ENCODE assay signal across 16 mouse cellular contexts in genomic region chr2:129420897-129421561, GRCm38 (mm10). TPM values are rescaled to one million over a fixed set of nuclear protein-coding genes. Genes with fewer than 3 reads are reported as not detected.
DNase-seq lines count a peak whose midpoint lies in the region; ATAC-seq and TF ChIP-seq lines count a peak whose summit lies in the region.
"Had no signal": no experiment of that assay in that cellular context is flagged by ENCODE, and none has a peak within 500 bp of the region (broad histone marks: within the 10 kb centered on the region; RNA-seq: fewer than 3 reads in every experiment).

No protein-coding gene starts in this region.

- H3K9me3 ChIP-seq in MEL (replicated peaks; ENCODE audit: insufficient read depth, low read length) = no peaks in the 10 kb centered on the region
- H3K9me3 ChIP-seq in liver, embryonic 13.5 days (replicated peaks) = no peaks in the 10 kb centered on the region

- DNase-seq in heart, adult 11 months = peak; percentile 92
- no peak for DNase-seq in heart, postnatal 36 days
- peak; percentile 91 for DNase-seq in MEL (ENCODE audit: low read depth, low spot score)
- DNase-seq in cerebellum, adult 9-11 months = peak; percentile 71
- peak; percentile 22 for DNase-seq in liver, embryonic 13.5 days
- no peak for DNase-seq in frontal cortex, postnatal 14 days (ENCODE audit: low spot score in 2 of 2)
- no peak for DNase-seq in left cerebral cortex, postnatal 36 days (ENCODE audit: low spot score in 2 of 2)
- DNase-seq in adrenal gland, postnatal 25 days = no peak
- DNase-seq: adrenal gland, postnatal 36 days; kidney, adult 9 months; lung, embryonic 14.5 days; thymus, postnatal 14 days had no signal

- peaks cover 0 to 11% of the 10 kb centered on the region in 2 experiments; a peak in 3 of 4 replicates for H3K4me1 ChIP-seq in MEL (ENCODE audit: control insufficient read depth in 1 of 2, insufficient read depth in 2 of 2, low read length in 2 of 2)
- H3K4me1 ChIP-seq in liver, embryonic 13.5 days (replicated peaks) = peaks cover 3% of the 10 kb centered on the region; the same call in 1 of the 2 replicates

- no peaks in the 10 kb centered on the region for H3K79me2 ChIP-seq in MEL (ENCODE audit: control insufficient read depth, insufficient read depth, low read length, poor library complexity)

- peak; percentile 87 to 89 for TF ChIP-seq EP300 in MEL (IDR thresholded peaks at IDR 0.05; ENCODE audit: low read depth in 1 of 2, low read length in 2 of 2)

- peak; percentile 86 for ATAC-seq in liver, embryonic 13.5 days (ENCODE audit: low read depth)
- ATAC-seq: hindbrain, postnatal 0 days had no signal

- H3K36me3 ChIP-seq in MEL (ENCODE audit: control insufficient read depth in 1 of 2, insufficient read depth in 2 of 2, low read length in 2 of 2) = peaks cover 0 to 10% of the 10 kb centered on the region in 2 experiments; a peak in 2 of 4 replicates
- H3K36me3 ChIP-seq in liver, embryonic 13.5 days = no peaks in the 10 kb centered on the region

- no peak overlapping the region for H3K4me3 ChIP-seq in MEL (ENCODE audit: control insufficient read depth in 1 of 2, insufficient read depth in 1 of 2, low read depth in 2 of 2, low read length in 2 of 2)
- no peak overlapping the region for H3K4me3 ChIP-seq in liver, embryonic 13.5 days (replicated peaks)
- H3K4me3 ChIP-seq: erythroblast, embryonic 14.5 days; myocyte had no signal

- no peak for TF ChIP-seq POLR2A in MEL (IDR thresholded peaks at IDR 0.05; ENCODE audit: control insufficient read depth in 1 of 2, insufficient read depth in 1 of 2, low read depth in 1 of 2, low read length in 2 of 2, poor library complexity in 1 of 2)

- H3K9ac ChIP-seq in MEL (ENCODE audit: control insufficient read depth, low read depth, low read length, poor library complexity, severe bottlenecking) = no peak overlapping the region
- H3K9ac ChIP-seq in liver, embryonic 13.5 days = no peak overlapping the region
- H3K9ac ChIP-seq: lung, embryonic 14.5 days had no signal

- TF ChIP-seq CTCF in MEL (IDR thresholded peaks at IDR 0.05 in 2 of 3, conservative IDR thresholded peaks at IDR 0.05 in 1 of 3; ENCODE audit: control insufficient read depth in 1 of 3, insufficient read depth in 1 of 3, low read depth in 2 of 3, low read length in 3 of 3, poor library complexity in 1 of 3, severe bottlenecking in 1 of 3) = no peak

- no peak for TF ChIP-seq RAD21 in MEL (IDR thresholded peaks at IDR 0.05; ENCODE audit: low read depth, low read length)

- H3K27me3 ChIP-seq in MEL (ENCODE audit: control insufficient read depth in 1 of 2, insufficient read depth in 2 of 2, low read length in 2 of 2) = no peaks in the 10 kb centered on the region; a peak in 1 of 4 replicates
- H3K27me3 ChIP-seq in liver, embryonic 13.5 days = no peaks in the 10 kb centered on the region

- 28% methylated on average over 10 of the region's 10 CpGs for WGBS in liver, embryonic 13.5 days (ENCODE audit: insufficient replicate concordance)

- intact Hi-C loops in heart, postnatal 36 days (cut with DNase I) = no loop called here
- intact Hi-C loops in left cerebral cortex, postnatal 36 days (cut with DNase I) = no loop called here

- no peak overlapping the region for H3K4me2 ChIP-seq in liver, embryonic 13.5 days
- H3K4me2 ChIP-seq: lung, embryonic 14.5 days had no signal

- H3K27ac ChIP-seq in MEL (ENCODE audit: control insufficient read depth, low read depth, low read length) = peak overlapping the region; percentile 72
- H3K27ac ChIP-seq in liver, embryonic 13.5 days = no peak overlapping the region
- H3K27ac ChIP-seq: hindbrain, postnatal 0 days had no signal

TF ChIP-seq in MEL, 35 proteins besides CTCF, POLR2A, EP300 and RAD21:
- TF ChIP-seq TCF12 (IDR thresholded peaks at IDR 0.05; ENCODE audit: low read depth, low read length) = peak; percentile 87
- TF ChIP-seq POLR2AphosphoS2 (IDR thresholded peaks at IDR 0.05; ENCODE audit: low read length) = no peak
- peak; percentile 69 for TF ChIP-seq RCOR1 (IDR thresholded peaks at IDR 0.05; ENCODE audit: low read depth, low read length)
- TF ChIP-seq CHD1 (IDR thresholded peaks at IDR 0.05; ENCODE audit: low read depth, low read length) = no peak
- TF ChIP-seq MAFK (IDR thresholded peaks at IDR 0.05; ENCODE audit: borderline replicate concordance, low read depth, low read length) = peak; percentile 77; the same call in 1 of the 2 replicates
- TF ChIP-seq SIN3A (IDR thresholded peaks at IDR 0.05; ENCODE audit: low read length) = peak; percentile 38
- TF ChIP-seq TAL1 (IDR thresholded peaks at IDR 0.05; ENCODE audit: low read length) = peak; percentile 90
- no peak for TF ChIP-seq ZMIZ1 (IDR thresholded peaks at IDR 0.05; ENCODE audit: low read depth, low read length)
- TF ChIP-seq ZC3H11A (IDR thresholded peaks at IDR 0.05; ENCODE audit: low read depth, low read length) = no peak
- TF ChIP-seq ETS1 (IDR thresholded peaks at IDR 0.05; ENCODE audit: low read depth, low read length) = peak; percentile 80
- peak; percentile 59 for TF ChIP-seq CHD2 (IDR thresholded peaks at IDR 0.05; ENCODE audit: low read length)
- TF ChIP-seq HCFC1 (IDR thresholded peaks at IDR 0.05; ENCODE audit: low read depth, low read length) = 0 out of 2 replicates have a peak, but pooled peaks have one; percentile 24
- TF ChIP-seq MAZ (IDR thresholded peaks at IDR 0.05; ENCODE audit: low read depth, low read length) = 0 out of 2 replicates have a peak, but pooled peaks have one; percentile 72
- TF ChIP-seq MYB (IDR thresholded peaks at IDR 0.05; ENCODE audit: low read depth, low read length) = peak; percentile 66
- peak; percentile 49 for TF ChIP-seq GATA1 (IDR thresholded peaks at IDR 0.05; ENCODE audit: low read depth, low read length)

RNA-seq across cellular contexts. Expression of gene Il1b, which starts 50.1 kb away (rescaled TPM):
- total RNA-seq in heart, postnatal 36 days (2021) = under 1 TPM; 0.43 to 0.58 TPM
- total RNA-seq in MEL (2012; rRNA removed) = 0.12 and 0.20 TPM in 2 replicates
- under 1 TPM in 1 of 2 experiments, not detected in 1; 0.26 TPM for polyA plus RNA-seq in MEL (2012; ENCODE audit: insufficient read depth in 1 of 2, insufficient read length in 2 of 2, low read depth in 1 of 2, low replicate concordance in 2 of 2, missing spikeins in 1 of 2)
- 0.16 and 0.56 TPM in 2 replicates for polyA plus RNA-seq in liver, embryonic 13.5 days (2015; fragmentation: Nextera tagmentation; extraction: Ambion mirVana)
- under 1 TPM in 1 of 2 experiments, not detected in 1; 0.32 TPM for total RNA-seq in left cerebral cortex, postnatal 36 days (2021)
- 0.71 TPM in 1 of 2 replicates, not detected in the other for total RNA-seq in adrenal gland, postnatal 25 days (2021)
- total RNA-seq: left cerebral cortex, postnatal 25 days had no signal
- polyA plus RNA-seq: erythroblast, embryonic 14.5 days; hindbrain, postnatal 0 days; lung, embryonic 14.5 days had no signal

Comparison
In these comparisons a context has a peak if more than half of its experiments do, and no peak if none do; other contexts are left out.
1. DNase-seq: peak in heart, adult 11 months (single experiment), MEL (single experiment), cerebellum, adult 9-11 months (single experiment) and liver, embryonic 13.5 days (single experiment); none in heart, postnatal 36 days (0 of 2), frontal cortex, postnatal 14 days (0 of 2), left cerebral cortex, postnatal 36 days (0 of 2) and adrenal gland, postnatal 25 days (single experiment).